Mouse (Mus musculus) midbrain, postnatal 0 days (tissue): ENCODE measurements around the gene Tnp2. TPM values are rescaled to one million over a fixed set of nuclear protein-coding genes. Genes with fewer than 3 reads are reported as not detected.
A peak's percentile ranks its signal among the peaks of the same experiment; 100 is the strongest.

Experiments used
- ATAC-seq: fragments of 200-750 bp; cut with Nextera tagmentation; 2 replicates; pipeline ENCODE4 v1.8.0; 2017; ENCODE audit warnings: moderate number of reproducible peaks, mild to moderate bottlenecking, moderate TSS enrichment, moderate library complexity; ENCODE audit not compliant: low FRiP score
- DNase-seq: peaks from one replicate; pipeline ENCODE4 v3.0.0-alpha.2; 2015; ENCODE audit warnings: low spot score
- H3K27ac ChIP-seq: fragments of 300-500 bp; sonication (generic); 2 replicates; pipeline ENCODE4 v1.5.1; 2014; ENCODE audit warnings: low read depth, mild to moderate bottlenecking, low read length, mixed read lengths
- H3K27me3 ChIP-seq: fragments of 300-500 bp; sonication (generic); 2 replicates; pipeline ENCODE4 v1.6.1; 2014; ENCODE audit warnings: low read length, control low read depth, mixed read lengths; ENCODE audit not compliant: insufficient read depth
- H3K36me3 ChIP-seq: fragments of 300-500 bp; sonication (generic); 2 replicates; pipeline ENCODE4 v1.6.1; 2014; ENCODE audit warnings: low read length, control low read depth, mixed read lengths; ENCODE audit not compliant: insufficient read depth
- H3K4me1 ChIP-seq: fragments of 300-500 bp; sonication (generic); 2 replicates; pipeline ENCODE4 v1.6.1; 2014; ENCODE audit warnings: mild to moderate bottlenecking, control low read depth, antibody characterized with exemption, low read length, mixed read lengths; ENCODE audit not compliant: insufficient read depth
- H3K4me2 ChIP-seq: fragments of 300-500 bp; sonication (generic); 2 replicates; pipeline ENCODE4 v1.6.1; 2014; ENCODE audit warnings: low read depth, mild to moderate bottlenecking, low read length, mixed read lengths; ENCODE audit not compliant: poor library complexity, severe bottlenecking
- H3K4me3 ChIP-seq: fragments of 300-500 bp; sonication (generic); 2 replicates; pipeline ENCODE4 v1.5.1; 2014; ENCODE audit warnings: low read depth, mild to moderate bottlenecking, low read length, moderate library complexity
- H3K9ac ChIP-seq: fragments of 300-500 bp; sonication (generic); replicated peaks from 2 replicates; pipeline ENCODE4 v1.6.1; 2014; ENCODE audit warnings: mild to moderate bottlenecking, low read length, moderate library complexity, mixed read lengths; ENCODE audit not compliant: poor library complexity, severe bottlenecking
- H3K9me3 ChIP-seq: fragments of 300-500 bp; sonication (generic); 2 replicates; pipeline ENCODE4 v1.6.1; 2016; ENCODE audit warnings: low read length, control low read depth
- CTCF ChIP-seq: IDR thresholded peaks from 2 replicates; pipeline ENCODE4 v1.5.1; 2016; ENCODE audit warnings: antibody characterized with exemption, mild to moderate bottlenecking
- WGBS: fragments of 180-500 bp; shearing (Covaris S2); extraction: QIAGEN DNeasy Blood & Tissue Kit; methylation state at CpG from one replicate; pipeline ENCODE4 v1.1.7; 2014; 5-methylcytosine and 5-hydroxymethylcytosine counted together
- polyA plus RNA-seq: library from polyadenylated mRNA; unstranded; fragments of >200 nt; fragmentation: Nextera tagmentation; extraction: Ambion mirVana; gene quantifications from 2 replicates; pipeline ENCODE4 v1.2.1, GENCODE M21; 2015
- total RNA-seq: library from RNA; depleted of rRNA; stranded (reverse); fragments of >200 nt; gene quantifications from 2 replicates; pipeline ENCODE4 v1.2.3, GENCODE M21; 2014

The Tnp2 gene
- total and polyA plus RNA-seq, 2 experiments from 2014 or later: not detected

DNA sequence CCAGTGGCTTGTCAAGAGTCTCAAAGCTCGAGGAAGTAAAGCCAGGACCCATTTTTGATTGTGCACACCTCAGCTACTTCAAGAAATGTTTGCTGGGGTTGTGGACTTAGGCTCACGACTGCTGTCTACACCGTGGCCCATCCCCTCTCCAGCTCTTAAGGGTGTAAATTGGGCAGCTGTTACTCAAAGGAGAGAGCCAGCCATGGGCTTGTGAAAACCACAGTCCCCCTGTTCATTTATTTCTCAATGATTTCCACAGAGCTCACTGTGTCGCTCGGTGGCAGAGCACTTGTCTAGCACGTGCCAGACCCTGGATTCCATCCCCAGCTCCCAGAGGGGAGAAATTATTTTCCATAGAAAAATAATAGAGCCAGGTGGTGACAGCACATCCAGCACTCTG lies 32.3 kb downstream of the Tnp2 start:
- Histone ChIP-seq H3K9ac (no peak overlapping the region), H3K4me3 (no peak overlapping the region), H3K27ac (no peak overlapping the region), H3K27me3 (no peaks in the 10 kb centered on the region), H3K4me1 (no peaks in the 10 kb centered on the region), H3K4me2 (no peak overlapping the region), H3K36me3 (no peaks in the 10 kb centered on the region), H3K9me3 (no peaks in the 10 kb centered on the region)
- ATAC-seq: no peak
- no peak for DNase-seq
- WGBS: 80% methylated on average over 3 of the region's 6 CpGs
- TF ChIP-seq CTCF: no peak

DNA sequence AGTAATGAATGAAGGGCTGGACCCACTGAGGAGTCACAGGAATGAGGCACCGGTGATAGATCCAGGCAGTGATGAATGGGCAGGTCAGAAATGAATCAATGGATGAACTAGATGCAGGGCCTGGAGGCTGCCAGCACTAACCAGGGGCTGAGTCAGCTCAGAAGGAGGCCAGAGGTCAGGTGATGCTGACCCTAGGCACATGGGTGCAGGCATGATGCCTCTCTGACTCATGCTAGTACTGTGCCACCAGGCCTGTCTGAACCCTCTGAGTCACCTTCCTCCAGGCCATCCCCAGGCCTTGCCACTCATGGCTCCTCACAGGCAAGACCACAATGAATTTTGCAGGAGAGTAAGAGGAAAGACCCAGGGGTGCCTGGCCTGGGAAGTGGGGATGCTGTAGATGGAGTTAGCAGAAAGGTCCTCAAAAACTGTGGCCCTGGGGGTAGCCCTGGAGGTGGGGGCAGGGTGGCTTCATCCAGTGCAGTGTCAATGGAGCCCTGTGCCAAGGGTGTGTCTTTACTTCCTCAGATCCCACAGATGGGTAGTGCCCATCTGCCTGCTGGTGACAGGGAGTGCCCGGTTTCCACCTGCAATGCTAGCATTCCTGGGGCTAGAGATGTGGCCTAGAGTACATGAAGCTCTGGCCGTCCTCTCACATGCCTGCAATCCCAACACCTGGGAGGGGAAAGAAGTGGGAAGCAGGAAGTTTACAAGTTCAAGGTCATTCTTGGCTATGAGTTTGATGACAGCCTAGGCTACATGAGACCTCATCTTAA lies 33.8 kb downstream of the Tnp2 start:
- no peak for ATAC-seq

DNA sequence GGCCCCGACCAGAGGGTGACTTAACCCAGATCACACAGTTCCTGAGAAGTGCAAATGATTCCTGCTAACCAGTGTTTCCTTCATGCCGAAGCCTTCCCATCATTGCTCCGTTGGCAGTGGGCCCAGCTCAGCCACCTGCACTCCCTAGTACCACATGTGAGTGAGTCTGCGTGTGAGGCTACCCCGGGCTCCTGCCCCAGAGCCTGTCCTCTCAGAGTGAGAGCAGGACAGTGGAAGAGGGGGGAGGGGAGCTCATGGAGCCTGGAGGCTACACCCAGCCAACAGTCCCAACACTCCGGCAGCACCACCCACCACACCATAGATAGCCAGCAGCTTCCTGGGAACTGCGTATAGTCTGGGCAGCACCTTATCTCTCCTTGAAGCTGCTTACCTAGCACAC lies 38.6 kb downstream of the Tnp2 start:
- no peak for ATAC-seq
- peak; percentile 55 for DNase-seq
- 68% methylated on average over 7 of the region's 7 CpGs for WGBS
- Histone ChIP-seq H3K4me1 (no peaks in the 10 kb centered on the region), H3K27ac (no peak overlapping the region), H3K9me3 (no peaks in the 10 kb centered on the region), H3K27me3 (no peaks in the 10 kb centered on the region), H3K9ac (no peak overlapping the region), H3K4me2 (no peak overlapping the region), H3K36me3 (no peaks in the 10 kb centered on the region), H3K4me3 (no peak overlapping the region)
- TF ChIP-seq CTCF: no peak

More for the DNA sequence above, 33.8 kb downstream of the Tnp2 start:
- WGBS: 87% methylated on average over 3 of the region's 3 CpGs
- DNase-seq: no peak
- Histone ChIP-seq H3K27me3 (no peaks in the 10 kb centered on the region), H3K4me3 (no peak overlapping the region), H3K36me3 (no peaks in the 10 kb centered on the region), H3K9me3 (no peaks in the 10 kb centered on the region), H3K9ac (no peak overlapping the region), H3K27ac (no peak overlapping the region), H3K4me1 (no peaks in the 10 kb centered on the region), H3K4me2 (no peak overlapping the region)
- no peak for TF ChIP-seq CTCF

DNA sequence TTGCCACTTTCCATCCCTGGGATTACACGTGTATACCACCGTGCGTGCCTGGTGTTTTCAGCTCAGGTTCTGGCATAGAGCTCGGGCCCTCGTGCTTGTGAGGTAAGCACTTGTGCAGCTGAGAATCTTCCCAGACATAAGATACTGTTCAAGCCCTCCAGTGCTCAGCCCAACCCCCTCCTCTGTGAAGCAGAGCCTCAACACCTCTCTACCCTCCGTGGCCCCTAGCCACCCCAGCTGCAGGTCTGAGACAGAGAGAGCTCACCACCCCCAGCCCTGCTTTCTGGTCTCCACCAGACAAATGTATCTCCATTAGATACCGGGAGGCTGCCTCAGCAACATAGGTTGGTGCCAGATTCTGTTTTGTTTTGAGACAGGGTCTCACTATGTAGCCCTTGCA lies 39.2 kb downstream of the Tnp2 start:
- H3K36me3 ChIP-seq: no peaks in the 10 kb centered on the region
- ATAC-seq (no peak), DNase-seq (no peak)
- H3K4me2 ChIP-seq: no peak overlapping the region
- H3K27me3 ChIP-seq: no peaks in the 10 kb centered on the region
- no peaks in the 10 kb centered on the region for H3K4me1 ChIP-seq
- WGBS: 78% methylated on average over 7 of the region's 7 CpGs
- no peak for TF ChIP-seq CTCF
- no peak overlapping the region for H3K4me3 ChIP-seq
- no peaks in the 10 kb centered on the region for H3K9me3 ChIP-seq
- no peak overlapping the region for H3K9ac ChIP-seq
- H3K27ac ChIP-seq: no peak overlapping the region

DNA sequence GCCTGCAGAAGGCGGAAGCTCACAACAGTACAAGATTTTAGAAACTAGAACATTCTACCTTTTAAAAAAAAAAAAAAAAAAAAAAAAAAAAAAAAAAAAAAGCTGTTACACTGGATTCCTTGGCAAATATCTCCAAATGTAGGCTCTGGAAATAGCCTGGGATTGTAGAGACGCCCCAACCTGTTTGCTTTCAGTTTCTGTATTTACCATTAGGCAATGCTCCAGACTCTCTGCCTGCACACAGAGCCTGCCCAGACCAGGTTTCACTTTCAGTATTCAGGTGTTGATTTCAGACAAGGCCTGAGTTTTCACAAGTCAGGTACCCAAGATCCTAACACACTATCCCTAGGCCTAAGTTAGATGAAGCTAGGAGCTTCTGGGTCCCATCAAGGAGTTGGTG lies 47.4 kb downstream of the Tnp2 start:
- Histone ChIP-seq H3K36me3 (no peaks in the 10 kb centered on the region), H3K27me3 (no peaks in the 10 kb centered on the region), H3K9ac (no peak overlapping the region), H3K27ac (no peak overlapping the region), H3K4me3 (no peak overlapping the region), H3K4me2 (no peak overlapping the region), H3K4me1 (no peaks in the 10 kb centered on the region), H3K9me3 (no peaks in the 10 kb centered on the region)
- ATAC-seq: no peak
- WGBS: 88% methylated on average over 2 of the region's 2 CpGs
- TF ChIP-seq CTCF: no peak
- no peak for DNase-seq

DNA sequence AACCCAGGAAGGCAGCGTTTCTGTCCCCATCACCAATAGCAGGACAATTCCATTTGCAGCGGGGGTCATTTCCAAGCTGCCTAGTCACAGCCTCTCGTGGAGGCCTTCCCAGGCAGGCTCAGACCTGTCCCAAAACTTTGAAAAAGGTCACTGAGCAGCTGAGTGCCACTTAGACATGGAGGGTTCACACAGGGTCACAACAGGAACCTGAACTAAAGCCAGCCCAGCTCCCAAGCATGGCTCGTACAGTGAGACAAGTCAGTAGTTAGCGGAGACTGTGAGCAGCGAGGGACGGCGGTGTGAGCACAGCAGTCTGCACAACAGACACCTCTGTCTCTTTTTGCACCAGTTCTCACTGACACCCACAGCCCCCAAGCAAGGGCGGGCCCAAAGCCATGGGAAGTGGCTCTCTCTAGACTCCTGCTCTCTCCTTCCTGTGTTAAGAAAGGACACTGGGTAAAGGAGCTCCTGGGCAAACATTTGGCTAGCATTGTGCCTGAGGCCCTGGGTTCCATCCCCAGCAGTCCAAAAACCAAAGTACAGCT lies 48.5 kb downstream of the Tnp2 start:
- Histone ChIP-seq H3K9me3 (no peaks in the 10 kb centered on the region), H3K36me3 (no peaks in the 10 kb centered on the region), H3K9ac (no peak overlapping the region), H3K27me3 (no peaks in the 10 kb centered on the region), H3K27ac (no peak overlapping the region), H3K4me1 (no peaks in the 10 kb centered on the region), H3K4me3 (no peak overlapping the region), H3K4me2 (no peak overlapping the region)
- no peak for TF ChIP-seq CTCF
- WGBS: 79% methylated on average over 9 of the region's 9 CpGs
- DNase-seq (no peak), ATAC-seq (no peak)
